Mouse (Mus musculus): Measurements from ENCODE around the gene Ptcra. TPM values are rescaled to one million over a fixed set of nuclear protein-coding genes. Genes with fewer than 3 reads are reported as not detected.
A peak's percentile ranks its signal among the peaks of the same experiment; 100 is the strongest.
"Not testable (repeated sequence)": the region's sequence is repeated elsewhere in the genome, so short reads cannot be mapped to it uniquely, and the experiment has no call there.

Ptcra gene
- polyA plus RNA-seq, 1 experiment from 2014 or later, result 1.0 TPM

GRCm38 (mm10) chr17:46792963-46793362 lies 29.5 kb upstream of the Ptcra start:
- ATAC-seq (replicated peaks; ENCODE audit: low FRiP score), result no peak
- no peak overlapping the region for H3K27ac ChIP-seq (ENCODE audit: low read depth, low read length)
- 82% methylated on average over 2 of the region's 2 CpGs for WGBS
- no peak overlapping the region for H3K4me2 ChIP-seq
- DNase-seq (ENCODE audit: low spot score), result no peak
- H3K27me3 ChIP-seq (replicated peaks; ENCODE audit: control insufficient read depth, insufficient read depth, low read length), result no peaks in the 10 kb centered on the region
- no peak overlapping the region for H3K9ac ChIP-seq (ENCODE audit: low read depth, low read length)
- H3K4me3 ChIP-seq (ENCODE audit: low read depth, low read length), result no peak overlapping the region
- no peaks in the 10 kb centered on the region for H3K36me3 ChIP-seq (ENCODE audit: control insufficient read depth, insufficient read depth, low read length)
- H3K9me3 ChIP-seq (ENCODE audit: control insufficient read depth, low read length), result no peaks in the 10 kb centered on the region
- H3K4me1 ChIP-seq (replicated peaks; ENCODE audit: control insufficient read depth, insufficient read depth, low read length), result no peaks in the 10 kb centered on the region

GRCm38 (mm10) chr17:46787974-46788373 lies 24.5 kb upstream of the Ptcra start:
- not testable (repeated sequence) for DNase-seq (ENCODE audit: low spot score); H3K27me3 ChIP-seq (replicated peaks; ENCODE audit: control insufficient read depth, insufficient read depth, low read length); H3K36me3 ChIP-seq (ENCODE audit: control insufficient read depth, insufficient read depth, low read length); H3K27ac ChIP-seq (ENCODE audit: low read depth, low read length); H3K4me2 ChIP-seq; H3K4me3 ChIP-seq (ENCODE audit: low read depth, low read length); H3K4me1 ChIP-seq (replicated peaks; ENCODE audit: control insufficient read depth, insufficient read depth, low read length); H3K9ac ChIP-seq (ENCODE audit: low read depth, low read length); H3K9me3 ChIP-seq (ENCODE audit: control insufficient read depth, low read length); ATAC-seq (replicated peaks; ENCODE audit: low FRiP score)
- WGBS, result 67% methylated on average over 2 of the region's 2 CpGs

GRCm38 (mm10) chr17:46786952-46787351 lies 23.4 kb upstream of the Ptcra start:
- H3K27ac ChIP-seq (ENCODE audit: low read depth, low read length), result no peak overlapping the region
- peaks cover 7% of the 10 kb centered on the region; the same call in 1 of the 2 replicates for H3K4me1 ChIP-seq (replicated peaks; ENCODE audit: control insufficient read depth, insufficient read depth, low read length)
- no peak overlapping the region for H3K4me2 ChIP-seq
- H3K9me3 ChIP-seq (ENCODE audit: control insufficient read depth, low read length), result no peaks in the 10 kb centered on the region
- DNase-seq (ENCODE audit: low spot score), result no peak
- no peak overlapping the region for H3K9ac ChIP-seq (ENCODE audit: low read depth, low read length)
- no peaks in the 10 kb centered on the region for H3K27me3 ChIP-seq (replicated peaks; ENCODE audit: control insufficient read depth, insufficient read depth, low read length)
- H3K36me3 ChIP-seq (ENCODE audit: control insufficient read depth, insufficient read depth, low read length), result no peaks in the 10 kb centered on the region
- ATAC-seq (replicated peaks; ENCODE audit: low FRiP score), result peak; percentile 40; the same call in 1 of the 2 replicates
- no peak overlapping the region for H3K4me3 ChIP-seq (ENCODE audit: low read depth, low read length)
- WGBS, result 70% methylated on average over 5 of the region's 5 CpGs

- Histone ChIP-seq H3K4me1 (replicated peaks; ENCODE audit: control insufficient read depth, insufficient read depth, low read length) (peaks cover 7% of the 10 kb centered on the region; the same call in 1 of the 2 replicates), H3K9me3 (ENCODE audit: control insufficient read depth, low read length) (no peaks in the 10 kb centered on the region), H3K36me3 (ENCODE audit: control insufficient read depth, insufficient read depth, low read length) (peaks cover 21% of the 10 kb centered on the region), H3K27ac (ENCODE audit: low read depth, low read length) (peak overlapping the region; percentile 44; the same call in 1 of the 2 replicates), H3K4me2 (peak overlapping the region; percentile 81), H3K27me3 (replicated peaks; ENCODE audit: control insufficient read depth, insufficient read depth, low read length) (no peaks in the 10 kb centered on the region), H3K9ac (ENCODE audit: low read depth, low read length) (no peak overlapping the region), H3K4me3 (ENCODE audit: low read depth, low read length) (peak overlapping the region; percentile 83)
- DNase-seq (ENCODE audit: low spot score) (no peak), ATAC-seq (replicated peaks; ENCODE audit: low FRiP score) (no peak)
- WGBS, result 73% methylated on average over 2 of the region's 2 CpGs
Measured at GRCm38 (mm10) chr17:46783222-46783565, 19.7 kb upstream of the Ptcra start.

- peak within 1 kb of the TSS; percentile 81 for H3K27ac ChIP-seq (ENCODE audit: low read depth, low read length)
- H3K4me3 ChIP-seq (ENCODE audit: low read depth, low read length), result peak within 1 kb of the TSS; percentile 83
- H3K4me1 ChIP-seq (replicated peaks; ENCODE audit: control insufficient read depth, insufficient read depth, low read length), result peaks cover 7% of the 10 kb centered on the region; the same call in 1 of the 2 replicates
- H3K9me3 ChIP-seq (ENCODE audit: control insufficient read depth, low read length), result no peaks in the 10 kb centered on the region
- DNase-seq (ENCODE audit: low spot score), result peak; percentile 91
- peak within 1 kb of the TSS; percentile 84 for H3K9ac ChIP-seq (ENCODE audit: low read depth, low read length)
- peaks cover 27% of the 10 kb centered on the region for H3K36me3 ChIP-seq (ENCODE audit: control insufficient read depth, insufficient read depth, low read length)
- WGBS, result under 1% methylated on average over 44 of the region's 44 CpGs
- peak within 1 kb of the TSS; percentile 81 for H3K4me2 ChIP-seq
- peak; percentile 92 for ATAC-seq (replicated peaks; ENCODE audit: low FRiP score)
- no peaks in the 10 kb centered on the region for H3K27me3 ChIP-seq (replicated peaks; ENCODE audit: control insufficient read depth, insufficient read depth, low read length)
Measured at GRCm38 (mm10) chr17:46782341-46783221, 19.1 kb upstream of the Ptcra start, which contains the start of gene Rpl7l1. Gene Rpl7l1 (minus strand): TSS chr17:46782672.

- Histone ChIP-seq H3K27ac (ENCODE audit: low read depth, low read length) (peak overlapping the region; percentile 81), H3K4me3 (ENCODE audit: low read depth, low read length) (peak overlapping the region; percentile 83), H3K27me3 (replicated peaks; ENCODE audit: control insufficient read depth, insufficient read depth, low read length) (no peaks in the 10 kb centered on the region), H3K9ac (ENCODE audit: low read depth, low read length) (peak overlapping the region; percentile 84), H3K4me1 (replicated peaks; ENCODE audit: control insufficient read depth, insufficient read depth, low read length) (peaks cover 4% of the 10 kb centered on the region; the same call in 1 of the 2 replicates), H3K4me2 (peak overlapping the region; percentile 81), H3K36me3 (ENCODE audit: control insufficient read depth, insufficient read depth, low read length) (peaks cover 32% of the 10 kb centered on the region), H3K9me3 (ENCODE audit: control insufficient read depth, low read length) (no peaks in the 10 kb centered on the region)
- no peak for ATAC-seq (replicated peaks; ENCODE audit: low FRiP score)
- 2% methylated on average over 11 of the region's 11 CpGs for WGBS
- DNase-seq (ENCODE audit: low spot score), result no peak
Measured at GRCm38 (mm10) chr17:46781876-46782275, 18.4 kb upstream of the Ptcra start.

GRCm38 (mm10) chr17:46776087-46776486 lies 12.6 kb upstream of the Ptcra start:
- WGBS, result 92% methylated on average over 3 of the region's 3 CpGs
- ATAC-seq (replicated peaks; ENCODE audit: low FRiP score) (no peak), DNase-seq (ENCODE audit: low spot score) (no peak)
- no peaks in the 10 kb centered on the region for H3K9me3 ChIP-seq (ENCODE audit: control insufficient read depth, low read length)
- no peaks in the 10 kb centered on the region for H3K27me3 ChIP-seq (replicated peaks; ENCODE audit: control insufficient read depth, insufficient read depth, low read length)
- no peak overlapping the region for H3K4me2 ChIP-seq
- H3K4me1 ChIP-seq (replicated peaks; ENCODE audit: control insufficient read depth, insufficient read depth, low read length), result peaks cover 10% of the 10 kb centered on the region
- H3K9ac ChIP-seq (ENCODE audit: low read depth, low read length), result no peak overlapping the region
- H3K36me3 ChIP-seq (ENCODE audit: control insufficient read depth, insufficient read depth, low read length), result peaks cover 48% of the 10 kb centered on the region
- H3K27ac ChIP-seq (ENCODE audit: low read depth, low read length), result no peak overlapping the region
- no peak overlapping the region for H3K4me3 ChIP-seq (ENCODE audit: low read depth, low read length)

- H3K4me1 ChIP-seq (replicated peaks; ENCODE audit: control insufficient read depth, insufficient read depth, low read length), result peaks cover 10% of the 10 kb centered on the region
- H3K9me3 ChIP-seq (ENCODE audit: control insufficient read depth, low read length), result no peaks in the 10 kb centered on the region
- no peak overlapping the region for H3K4me3 ChIP-seq (ENCODE audit: low read depth, low read length)
- WGBS, result 87% methylated on average over 9 of the region's 9 CpGs
- ATAC-seq (replicated peaks; ENCODE audit: low FRiP score) (no peak), DNase-seq (ENCODE audit: low spot score) (no peak)
- no peak overlapping the region for H3K4me2 ChIP-seq
- H3K27me3 ChIP-seq (replicated peaks; ENCODE audit: control insufficient read depth, insufficient read depth, low read length), result no peaks in the 10 kb centered on the region
- H3K36me3 ChIP-seq (ENCODE audit: control insufficient read depth, insufficient read depth, low read length), result peaks cover 43% of the 10 kb centered on the region
- no peak overlapping the region for H3K27ac ChIP-seq (ENCODE audit: low read depth, low read length)
- H3K9ac ChIP-seq (ENCODE audit: low read depth, low read length), result no peak overlapping the region
Measured at GRCm38 (mm10) chr17:46775070-46775469, 11.6 kb upstream of the Ptcra start.

GRCm38 (mm10) chr17:46774131-46774472 lies 10.6 kb upstream of the Ptcra start:
- WGBS, result 44% methylated on average over 2 of the region's 2 CpGs
- H3K27ac ChIP-seq (ENCODE audit: low read depth, low read length), result peak overlapping the region; percentile 90
- DNase-seq (ENCODE audit: low spot score), result no peak
- H3K9me3 ChIP-seq (ENCODE audit: control insufficient read depth, low read length), result no peaks in the 10 kb centered on the region
- H3K4me2 ChIP-seq, result peak overlapping the region; percentile 75
- ATAC-seq (replicated peaks; ENCODE audit: low FRiP score), result no peak
- H3K27me3 ChIP-seq (replicated peaks; ENCODE audit: control insufficient read depth, insufficient read depth, low read length), result no peaks in the 10 kb centered on the region
- H3K36me3 ChIP-seq (ENCODE audit: control insufficient read depth, insufficient read depth, low read length), result peaks cover 36% of the 10 kb centered on the region
- H3K9ac ChIP-seq (ENCODE audit: low read depth, low read length), result peak overlapping the region; percentile 46
- H3K4me3 ChIP-seq (ENCODE audit: low read depth, low read length), result peak overlapping the region; percentile 96; the same call in 1 of the 2 replicates
- H3K4me1 ChIP-seq (replicated peaks; ENCODE audit: control insufficient read depth, insufficient read depth, low read length), result peaks cover 10% of the 10 kb centered on the region
